ENCODE assay signal across 22 mouse cellular contexts in genomic region chr8:11739082-11739481, GRCm38 (mm10). TPM values are rescaled to one million over a fixed set of nuclear protein-coding genes. Genes with fewer than 3 reads are reported as not detected.
DNase-seq lines count a peak whose midpoint lies in the region; ATAC-seq and TF ChIP-seq lines count a peak whose summit lies in the region.
"Had no signal": no experiment of that assay in that cellular context is flagged by ENCODE, and none has a peak within 500 bp of the region (broad histone marks: within the 10 kb centered on the region; RNA-seq: fewer than 3 reads in every experiment).

No protein-coding gene starts in this region.

- H3K9ac ChIP-seq in heart, postnatal 0 days (replicated peaks; ENCODE audit: low read depth, low read length) = no peak overlapping the region
- no peak overlapping the region for H3K9ac ChIP-seq in kidney, postnatal 0 days (ENCODE audit: low read depth, low read length)
- H3K9ac ChIP-seq in kidney, embryonic 14.5 days (ENCODE audit: low read depth, low read length) = no peak overlapping the region
- H3K9ac ChIP-seq in lung, postnatal 0 days (replicated peaks; ENCODE audit: low read depth) = no peak overlapping the region
- H3K9ac ChIP-seq: embryonic facial prominence, embryonic 13.5 days; forebrain, embryonic 13.5 days; hindbrain, embryonic 15.5 days had no signal

- DNase-seq in heart, postnatal 0 days (ENCODE audit: low spot score) = no peak
- DNase-seq in heart, postnatal 25 days (ENCODE audit: low spot score) = no peak
- no peak for DNase-seq in kidney, postnatal 0 days (ENCODE audit: low spot score)
- no peak for DNase-seq in lung, postnatal 0 days (ENCODE audit: low spot score)
- DNase-seq in lung, postnatal 25 days (ENCODE audit: low spot score) = no peak
- no peak for DNase-seq in forebrain, embryonic 10.5 days (ENCODE audit: extremely low spot score, low spot score)
- DNase-seq: adrenal gland, adult 8-10 months; adrenal gland, postnatal 36 days; cerebellum, adult 8-10 months; cerebellum, postnatal 25 days; gastrocnemius, adult 2 months; gastrocnemius, postnatal 25 days; heart, postnatal 14 days had no signal

- H3K4me2 ChIP-seq in heart, postnatal 0 days (ENCODE audit: low read depth, low read length) = no peak overlapping the region
- H3K4me2 ChIP-seq in kidney, postnatal 0 days (ENCODE audit: low read length) = no peak overlapping the region
- H3K4me2 ChIP-seq in kidney, embryonic 14.5 days (replicated peaks; ENCODE audit: low read depth, low read length) = no peak overlapping the region
- H3K4me2 ChIP-seq in lung, postnatal 0 days (replicated peaks; ENCODE audit: low read depth, low read length) = no peak overlapping the region
- H3K4me2 ChIP-seq: embryonic facial prominence, embryonic 13.5 days; forebrain, embryonic 13.5 days; hindbrain, embryonic 15.5 days had no signal

- ATAC-seq in heart, postnatal 0 days (ENCODE audit: insufficient read depth, low read depth) = no peak
- ATAC-seq in kidney, postnatal 0 days (replicated peaks; ENCODE audit: low FRiP score, low read depth) = no peak
- ATAC-seq in kidney, embryonic 14.5 days (ENCODE audit: low FRiP score, low TSS enrichment) = no peak
- ATAC-seq in lung, postnatal 0 days = no peak
- ATAC-seq: forebrain, embryonic 13.5 days; inflammation-experienced regulatory T-cells, adult 6 months had no signal

- WGBS in heart, postnatal 0 days = 85% methylated on average over 5 of the region's 5 CpGs
- WGBS in kidney, postnatal 0 days = 82% methylated on average over 5 of the region's 5 CpGs
- WGBS in kidney, embryonic 14.5 days = 88% methylated on average over 5 of the region's 5 CpGs
- WGBS in lung, postnatal 0 days = 71% methylated on average over 5 of the region's 5 CpGs
- 90% methylated on average over 5 of the region's 5 CpGs for WGBS in forebrain, embryonic 10.5 days

- H3K27me3 ChIP-seq in heart, postnatal 0 days (ENCODE audit: control insufficient read depth, insufficient read depth, low read length) = no peaks in the 10 kb centered on the region
- H3K27me3 ChIP-seq in kidney, postnatal 0 days (ENCODE audit: insufficient read depth, low read length) = no peaks in the 10 kb centered on the region
- H3K27me3 ChIP-seq in kidney, embryonic 14.5 days (ENCODE audit: control insufficient read depth, insufficient read depth, low read length) = no peaks in the 10 kb centered on the region
- H3K27me3 ChIP-seq in lung, postnatal 0 days (replicated peaks; ENCODE audit: insufficient read depth, low read length) = no peaks in the 10 kb centered on the region
- H3K27me3 ChIP-seq in forebrain, embryonic 10.5 days (ENCODE audit: poor library complexity, severe bottlenecking) = no peaks in the 10 kb centered on the region
- H3K27me3 ChIP-seq: embryonic facial prominence, embryonic 13.5 days; forebrain, embryonic 13.5 days; hindbrain, embryonic 15.5 days had no signal

- no peak for TF ChIP-seq EP300 in heart, postnatal 0 days (IDR thresholded peaks at IDR 0.05; ENCODE audit: low read depth)
- TF ChIP-seq EP300 in lung, postnatal 0 days (IDR thresholded peaks at IDR 0.05) = no peak

- intact Hi-C loops in heart, postnatal 25 days (cut with DNase I) = no loop called here

- peak; percentile 31 for TF ChIP-seq CTCF in heart, postnatal 0 days (IDR thresholded peaks at IDR 0.05; ENCODE audit: low read depth)
- peak; percentile 22; the same call in 1 of the 2 replicates for TF ChIP-seq CTCF in kidney, postnatal 0 days (IDR thresholded peaks at IDR 0.05; ENCODE audit: low read depth)
- TF ChIP-seq CTCF in lung, postnatal 0 days (IDR thresholded peaks at IDR 0.05) = peak; percentile 34

- H3K27ac ChIP-seq in heart, postnatal 0 days (ENCODE audit: low read depth) = no peak overlapping the region
- H3K27ac ChIP-seq in kidney, postnatal 0 days = no peak overlapping the region
- no peak overlapping the region for H3K27ac ChIP-seq in kidney, embryonic 14.5 days (ENCODE audit: low read depth, low read length)
- H3K27ac ChIP-seq in lung, postnatal 0 days (ENCODE audit: low read length) = no peak overlapping the region
- no peak overlapping the region for H3K27ac ChIP-seq in forebrain, embryonic 10.5 days
- H3K27ac ChIP-seq: embryonic facial prominence, embryonic 13.5 days; forebrain, embryonic 13.5 days; gastrocnemius, adult 2 months; hindbrain, embryonic 15.5 days had no signal

- no peak overlapping the region for H3K4me3 ChIP-seq in heart, postnatal 0 days (ENCODE audit: low read depth, low read length)
- H3K4me3 ChIP-seq in kidney, postnatal 0 days (replicated peaks; ENCODE audit: low read depth, low read length) = no peak overlapping the region
- H3K4me3 ChIP-seq in kidney, embryonic 14.5 days (ENCODE audit: low read length) = no peak overlapping the region
- no peak overlapping the region for H3K4me3 ChIP-seq in lung, postnatal 0 days (ENCODE audit: low read depth, low read length)
- no peak overlapping the region for H3K4me3 ChIP-seq in forebrain, embryonic 10.5 days
- H3K4me3 ChIP-seq: embryonic facial prominence, embryonic 13.5 days; forebrain, embryonic 13.5 days; gastrocnemius, adult 2 months; hindbrain, embryonic 15.5 days had no signal

- H3K36me3 ChIP-seq in heart, postnatal 0 days (replicated peaks; ENCODE audit: control insufficient read depth, insufficient read depth, low read length) = no peaks in the 10 kb centered on the region; the same call in 1 of the 2 replicates
- no peaks in the 10 kb centered on the region for H3K36me3 ChIP-seq in kidney, postnatal 0 days (ENCODE audit: insufficient read depth, low read length)
- no peaks in the 10 kb centered on the region for H3K36me3 ChIP-seq in kidney, embryonic 14.5 days (ENCODE audit: control insufficient read depth, insufficient read depth, low read length)
- H3K36me3 ChIP-seq in lung, postnatal 0 days (ENCODE audit: insufficient read depth, low read length) = no peaks in the 10 kb centered on the region
- H3K36me3 ChIP-seq in forebrain, embryonic 10.5 days (replicated peaks) = peaks cover 82% of the 10 kb centered on the region
- H3K36me3 ChIP-seq: G1E had no signal

- no peaks in the 10 kb centered on the region for H3K9me3 ChIP-seq in heart, postnatal 0 days (replicated peaks; ENCODE audit: control insufficient read depth, low read length)
- no peaks in the 10 kb centered on the region for H3K9me3 ChIP-seq in kidney, postnatal 0 days (replicated peaks; ENCODE audit: low read length)
- H3K9me3 ChIP-seq in kidney, embryonic 14.5 days (ENCODE audit: control insufficient read depth, low read length) = no peaks in the 10 kb centered on the region
- H3K9me3 ChIP-seq in lung, postnatal 0 days (ENCODE audit: low read length) = no peaks in the 10 kb centered on the region
- H3K9me3 ChIP-seq in forebrain, embryonic 10.5 days = no peaks in the 10 kb centered on the region
- H3K9me3 ChIP-seq: embryonic facial prominence, embryonic 13.5 days; forebrain, embryonic 13.5 days; G1E; hindbrain, embryonic 15.5 days had no signal

- 0 out of 2 replicates have a peak, but pooled peaks cover 5% of the 10 kb centered on the region for H3K4me1 ChIP-seq in heart, postnatal 0 days (ENCODE audit: control insufficient read depth, insufficient read depth)
- no peaks in the 10 kb centered on the region for H3K4me1 ChIP-seq in kidney, postnatal 0 days (replicated peaks; ENCODE audit: insufficient read depth, low read length)
- no peaks in the 10 kb centered on the region for H3K4me1 ChIP-seq in kidney, embryonic 14.5 days (ENCODE audit: control insufficient read depth, insufficient read depth, low read length)
- H3K4me1 ChIP-seq in lung, postnatal 0 days (ENCODE audit: insufficient read depth, low read depth, low read length) = no peaks in the 10 kb centered on the region
- no peaks in the 10 kb centered on the region for H3K4me1 ChIP-seq in forebrain, embryonic 10.5 days
- H3K4me1 ChIP-seq: forebrain, embryonic 13.5 days had no signal

RNA-seq across cellular contexts. Expression of gene Arhgef7, which starts 11.6 kb away (rescaled TPM):
- total RNA-seq in heart, postnatal 0 days (2014; rRNA removed; ENCODE audit: low replicate concordance) = 77.1 TPM in 2 replicates
- polyA plus RNA-seq in heart, postnatal 0 days (2015; fragmentation: Nextera tagmentation; extraction: Ambion mirVana) = 43.7 and 49.2 TPM in 2 replicates
- 100 to 1,000 TPM; 153 to 155 TPM for total RNA-seq in heart, postnatal 25 days (2021)
- 27.3 and 29.0 TPM in 2 replicates for polyA plus RNA-seq in kidney, postnatal 0 days (2015; fragmentation: Nextera tagmentation; extraction: Ambion mirVana)
- 25.1 and 37.3 TPM in 2 replicates for polyA plus RNA-seq in kidney, embryonic 14.5 days (2014; fragmentation: Nextera tagmentation; extraction: Ambion mirVana)
- 31.6 and 33.2 TPM in 2 replicates for polyA plus RNA-seq in lung, postnatal 0 days (2015; fragmentation: Nextera tagmentation; extraction: Ambion mirVana)
- polyA plus RNA-seq in forebrain, embryonic 10.5 days (2016; fragmentation: Nextera tagmentation; extraction: Ambion mirVana) = 54.6 and 56.9 TPM in 2 replicates

RNA-seq across cellular contexts. Expression of gene 1700016D06Rik, which starts 38.2 kb away (rescaled TPM):
- total RNA-seq in heart, postnatal 0 days (2014; rRNA removed; ENCODE audit: low replicate concordance) = not detected in 2 replicates
- polyA plus RNA-seq in heart, postnatal 0 days (2015; fragmentation: Nextera tagmentation; extraction: Ambion mirVana) = not detected in 2 replicates
- total RNA-seq in heart, postnatal 25 days (2021) = not detected
- not detected in 2 replicates for polyA plus RNA-seq in kidney, postnatal 0 days (2015; fragmentation: Nextera tagmentation; extraction: Ambion mirVana)
- polyA plus RNA-seq in kidney, embryonic 14.5 days (2014; fragmentation: Nextera tagmentation; extraction: Ambion mirVana) = not detected in 2 replicates
- not detected in 2 replicates for polyA plus RNA-seq in lung, postnatal 0 days (2015; fragmentation: Nextera tagmentation; extraction: Ambion mirVana)
- polyA plus RNA-seq in forebrain, embryonic 10.5 days (2016; fragmentation: Nextera tagmentation; extraction: Ambion mirVana) = not detected in 2 replicates
- total RNA-seq: adrenal gland, adult 8-10 months; adrenal gland, postnatal 36 days; gastrocnemius, adult 2 months; gastrocnemius, postnatal 25 days; granulocyte monocyte progenitor cell, adult 5-6 weeks; heart, postnatal 14 days had no signal
- polyA plus RNA-seq: embryonic facial prominence, embryonic 13.5 days; forebrain, embryonic 13.5 days; G1E; heart, embryonic 14.5 days; hindbrain, embryonic 11.5 days; hindbrain, embryonic 15.5 days; inflammation-experienced regulatory T-cells, adult 6 months had no signal
